Mouse (Mus musculus) left cerebral cortex, postnatal 4 days (tissue): ENCODE results near the gene Vti1a. TPM values are rescaled to one million over a fixed set of nuclear protein-coding genes. Genes with fewer than 3 reads are reported as not detected.

ENCODE experiments used
- DNase-seq: peaks from one replicate; pipeline ENCODE4 v3.0.0-alpha.2; 2022
- intact Hi-C: fragments of 180-260 bp; cut with DNase I; formaldehyde crosslinking; loops from one replicate; pipeline ENCODE4 v1.15.1; 2025
- total RNA-seq, 2 experiments: library from RNA; stranded (reverse); gene quantifications; 2 replicates each; pipeline ENCODE4 v1.2.3; 2021

Vti1a gene
- total RNA-seq, 2 experiments from 2014 or later = 49.6 to 50.2 TPM

DNA sequence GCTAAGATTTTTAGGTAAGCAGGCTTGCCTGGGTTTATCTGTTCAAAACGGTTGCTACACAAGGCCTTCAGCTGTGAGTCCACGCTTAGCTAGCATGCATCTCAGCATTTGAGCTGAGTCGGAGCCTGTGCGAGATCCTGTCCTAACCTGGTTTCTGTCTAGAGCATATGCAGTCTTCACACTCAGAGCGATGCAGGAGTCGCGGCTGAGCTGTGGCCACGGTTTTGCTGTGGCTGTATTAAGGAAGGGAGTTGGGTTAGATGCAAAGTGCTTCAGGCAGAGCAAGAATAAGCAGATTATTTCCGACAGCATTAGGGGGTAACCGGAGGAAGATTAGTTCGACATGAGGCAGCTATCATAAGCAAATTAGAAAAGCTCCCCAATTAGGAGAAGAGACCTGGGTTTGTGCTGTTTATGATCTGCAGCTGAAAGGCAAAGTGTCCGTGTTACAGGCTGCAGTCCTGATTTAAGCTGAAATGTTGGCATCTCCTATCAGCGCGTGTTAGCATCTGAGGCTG lies 292.8 kb downstream of the Vti1a start:
- intact Hi-C loops = no loop called here
- DNase-seq = no peak

DNA sequence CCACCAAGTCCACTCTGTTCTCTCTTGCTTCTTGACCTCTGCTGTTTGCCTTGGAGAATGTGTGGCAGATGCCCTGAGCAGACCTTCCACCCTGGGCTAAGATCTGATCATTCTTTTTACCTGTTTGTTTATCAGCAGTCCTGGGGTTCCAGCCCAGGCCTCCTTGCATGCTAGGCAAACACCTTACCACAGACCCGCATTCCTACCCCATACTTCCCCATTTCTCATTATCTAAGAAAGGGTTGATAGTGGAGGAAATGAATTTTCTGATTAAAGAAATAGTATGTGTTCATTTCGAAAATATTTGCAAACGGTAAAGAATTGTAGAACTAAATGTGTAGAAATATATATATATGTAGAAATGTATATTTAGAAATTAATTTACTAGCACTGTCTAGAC lies 293.7 kb downstream of the Vti1a start:
- no peak for DNase-seq
- intact Hi-C loops = no loop called here

DNA sequence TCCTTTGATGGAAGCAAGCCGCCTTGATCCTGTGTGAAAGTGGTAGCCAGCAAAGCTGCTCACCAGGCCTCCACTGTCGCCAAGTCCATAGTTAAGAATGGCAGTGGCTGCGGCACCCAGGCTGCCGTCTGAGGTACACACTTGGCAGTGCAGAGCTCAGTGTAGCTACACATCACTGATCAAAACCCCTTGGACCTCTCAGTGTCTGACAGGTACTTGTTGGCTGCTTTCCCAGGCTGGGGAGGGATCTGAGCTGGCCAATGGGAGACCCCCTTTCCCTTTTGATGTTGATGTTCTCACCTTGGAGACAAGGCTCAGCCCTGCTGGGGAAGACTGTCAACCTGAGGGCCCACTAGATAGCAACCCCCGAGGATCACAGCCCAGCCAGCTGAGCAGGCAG lies 299.6 kb downstream of the Vti1a start:
- DNase-seq = no peak
- intact Hi-C loops = no loop called here

DNA sequence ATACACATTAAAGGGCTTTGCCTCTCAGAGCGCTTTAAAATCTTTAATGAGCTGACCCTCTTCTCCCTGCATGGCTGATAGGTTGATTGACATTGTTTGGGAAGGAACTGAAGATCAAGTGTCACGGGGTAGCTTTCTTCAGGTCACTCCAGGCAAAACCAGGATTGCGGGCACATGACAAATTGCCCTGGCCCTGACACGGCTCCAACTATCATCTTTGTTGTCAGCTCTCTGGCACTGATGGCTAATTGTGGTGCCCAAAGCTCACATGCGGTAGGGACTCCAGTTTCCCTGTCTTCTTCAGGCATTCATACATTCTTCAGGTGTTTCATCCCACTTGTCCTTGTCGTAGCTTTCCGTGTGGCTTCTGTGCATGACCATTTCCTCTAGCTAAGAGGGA lies 300.2 kb downstream of the Vti1a start:
- DNase-seq = peak; percentile 58
- intact Hi-C loops = no loop called here

DNA sequence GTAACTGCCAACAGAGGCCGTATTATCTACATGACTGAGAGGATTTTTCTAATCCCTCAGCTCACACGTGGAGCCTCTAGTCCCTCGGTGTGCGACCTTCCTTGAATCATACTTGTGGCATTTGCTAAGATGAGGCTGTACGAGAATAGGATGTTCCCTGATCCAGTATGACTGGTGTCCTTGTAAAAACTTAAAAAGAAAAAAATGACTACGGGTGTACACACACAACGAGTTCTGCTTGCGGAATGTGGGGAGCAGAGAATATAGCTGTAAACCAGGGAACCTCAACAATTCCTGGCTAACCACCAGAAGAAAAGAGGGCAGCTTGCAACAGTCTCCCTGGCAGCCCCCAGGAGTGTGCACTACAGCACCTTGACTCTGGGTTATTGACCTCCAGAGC lies 300.8 kb downstream of the Vti1a start:
- DNase-seq = no peak
- intact Hi-C loops = no loop called here

DNA sequence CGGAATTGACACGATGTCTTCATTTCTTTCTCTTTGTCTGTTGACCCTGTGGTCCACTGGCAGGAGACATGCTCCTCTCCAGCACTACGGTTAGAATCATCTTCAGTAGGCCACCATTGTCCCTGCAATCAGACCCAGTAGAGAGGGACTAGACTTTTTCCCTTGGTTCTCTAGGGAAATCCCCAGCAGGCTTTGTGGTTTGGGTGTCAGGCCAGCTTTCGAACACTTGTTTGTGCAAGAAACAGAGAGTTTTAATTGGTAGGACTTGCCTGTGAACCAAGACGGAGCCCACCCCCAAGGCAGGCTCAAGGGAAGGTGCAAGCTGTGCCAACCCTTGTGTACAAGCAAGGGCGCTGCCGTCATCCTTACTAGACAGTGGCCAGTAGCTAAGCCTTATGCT lies 302.5 kb downstream of the Vti1a start:
- no peak for DNase-seq
- intact Hi-C loops = no loop called here

DNA sequence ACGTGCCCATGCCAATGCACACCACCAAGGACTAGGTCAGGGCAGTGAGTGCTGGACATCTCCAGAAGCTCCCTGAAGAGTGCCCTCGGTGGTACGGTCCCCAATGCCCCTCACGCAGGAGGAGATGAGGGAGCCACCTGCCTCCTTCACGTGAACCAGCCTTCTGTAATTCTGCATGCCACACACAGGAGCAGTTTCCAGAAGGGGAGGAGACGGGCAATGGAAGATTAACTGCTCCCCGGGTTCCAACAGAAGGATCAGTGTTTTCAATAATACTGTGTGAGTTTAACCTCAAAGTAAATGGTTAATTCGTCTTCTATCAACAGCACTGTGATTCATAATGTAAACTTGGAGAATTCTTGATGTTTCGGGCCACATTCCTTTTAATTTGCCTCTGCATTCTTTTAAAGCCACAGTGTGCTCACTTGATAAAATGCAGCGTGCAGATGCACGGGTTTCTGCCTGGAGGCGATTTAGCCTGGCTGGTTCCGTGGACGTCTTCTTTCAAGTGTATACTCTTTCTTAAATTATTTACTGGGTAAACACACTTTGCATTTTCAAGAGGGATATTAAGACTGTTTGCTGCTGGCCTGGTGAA lies 304.4 kb downstream of the Vti1a start:
- DNase-seq = no peak
- intact Hi-C loops = no loop called here

DNA sequence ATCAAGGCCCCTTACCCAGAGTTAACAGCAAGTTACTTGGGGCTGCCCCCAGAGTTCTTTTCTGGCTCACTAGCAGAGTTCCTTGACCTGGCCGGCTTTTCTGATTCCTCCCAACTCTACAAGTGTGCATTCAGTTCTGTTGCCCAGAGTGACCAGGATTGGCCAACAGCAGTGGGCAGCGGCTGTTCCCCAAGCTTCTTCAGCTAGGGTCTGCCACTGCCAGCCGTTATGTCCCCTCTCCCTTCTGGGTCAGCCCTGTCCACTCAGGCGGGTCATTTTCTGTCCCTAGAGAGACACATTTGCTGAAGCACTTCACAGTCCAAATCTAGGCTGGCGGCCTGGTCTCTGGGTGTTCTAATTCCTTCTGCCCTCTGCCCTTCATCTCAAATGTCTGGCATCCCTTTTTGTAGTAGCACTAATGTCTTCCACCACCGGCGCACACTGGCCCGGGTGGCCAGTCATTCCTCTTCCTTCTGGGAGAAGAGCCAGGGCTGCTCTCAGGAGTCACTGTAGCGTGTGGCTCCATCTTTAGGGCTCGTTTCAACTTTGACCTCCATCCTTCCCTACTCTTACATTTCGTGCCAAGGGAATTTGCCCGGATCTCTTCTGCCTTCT lies 305.0 kb downstream of the Vti1a start:
- no peak for DNase-seq
- intact Hi-C loops = no loop called here

DNA sequence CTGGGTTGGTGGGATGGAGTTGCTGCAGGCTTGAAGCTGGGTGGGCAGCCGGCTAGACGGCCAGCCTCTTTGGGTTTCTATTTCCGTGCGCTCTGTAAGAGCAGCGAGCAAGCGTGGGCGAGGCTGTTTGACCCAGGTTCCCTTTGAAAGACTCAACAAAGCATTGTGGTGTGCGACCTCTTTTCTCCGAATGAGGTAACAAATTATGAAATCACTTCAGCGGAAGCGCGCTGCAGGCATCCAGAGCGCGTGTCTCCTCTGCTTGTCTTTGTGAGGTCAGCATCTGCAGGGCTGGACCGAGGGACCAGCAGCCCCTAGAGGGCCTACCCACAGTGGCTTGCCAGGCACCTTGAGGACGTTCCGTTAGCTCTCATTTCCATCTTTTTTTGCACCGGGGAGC lies 306.7 kb downstream of the Vti1a start:
- intact Hi-C loops = no loop called here
- DNase-seq = no peak

DNA sequence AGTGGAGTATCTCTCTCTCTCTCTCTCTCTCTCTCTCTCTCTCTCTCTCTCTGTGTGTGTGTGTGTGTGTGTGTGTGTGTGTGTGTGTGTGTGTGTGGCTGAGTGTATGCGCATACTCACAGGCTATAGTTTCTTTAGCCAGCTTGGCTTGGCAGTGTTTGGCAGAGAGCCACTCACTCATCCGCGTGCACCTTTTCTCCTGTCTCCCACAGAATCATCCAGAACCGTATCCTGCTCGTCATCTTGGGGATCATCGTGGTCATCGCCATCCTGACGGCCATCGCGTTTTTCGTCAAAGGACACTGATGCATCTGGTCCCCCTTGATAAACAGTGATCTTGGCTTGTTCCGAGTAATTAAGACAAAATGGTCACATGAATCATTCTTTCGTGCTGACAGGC lies 307.5 kb downstream of the Vti1a start:
- intact Hi-C loops = no loop called here
- peak; percentile 20 for DNase-seq

DNA sequence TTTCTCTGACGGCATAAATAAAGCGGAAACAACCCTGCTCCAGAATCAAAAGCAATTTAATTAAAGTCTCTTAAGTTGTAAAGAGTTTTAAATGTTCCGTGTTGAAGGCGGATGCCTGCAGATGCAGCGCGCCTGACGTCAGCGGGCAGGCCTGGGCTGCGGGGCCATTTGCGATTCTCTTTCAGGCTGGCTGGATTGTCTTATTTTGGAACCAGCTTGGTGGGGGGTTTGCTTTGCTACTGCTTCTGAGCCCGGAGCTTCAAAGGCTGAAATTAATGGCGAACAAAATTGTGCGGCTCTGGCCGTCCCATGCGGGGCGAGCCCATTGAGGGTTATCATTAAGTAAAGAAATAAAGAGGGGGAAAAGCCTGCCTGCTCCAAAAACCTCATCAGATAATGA lies 310.4 kb downstream of the Vti1a start:
- intact Hi-C loops = no loop called here
- DNase-seq = no peak

DNA sequence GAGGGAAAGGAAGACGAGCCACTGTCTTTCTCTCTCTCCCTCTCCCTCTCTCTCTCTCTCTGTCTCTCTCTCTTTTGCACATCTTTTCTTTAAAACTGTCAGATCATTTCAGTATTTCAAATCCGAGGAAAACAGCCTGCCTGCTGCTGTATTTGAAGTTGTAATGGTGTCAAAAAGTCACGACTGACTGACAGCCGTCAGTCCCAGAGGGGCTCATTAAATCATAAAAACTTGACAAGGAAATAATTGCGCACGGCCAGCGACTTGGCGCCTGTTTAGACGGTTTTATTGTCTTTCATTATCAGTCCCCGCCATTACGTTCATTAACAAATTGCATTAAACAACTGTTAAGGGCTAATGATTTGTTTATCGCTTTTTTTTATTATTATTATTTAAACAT lies 310.9 kb downstream of the Vti1a start:
- intact Hi-C loops = no loop called here
- DNase-seq = no peak

DNA sequence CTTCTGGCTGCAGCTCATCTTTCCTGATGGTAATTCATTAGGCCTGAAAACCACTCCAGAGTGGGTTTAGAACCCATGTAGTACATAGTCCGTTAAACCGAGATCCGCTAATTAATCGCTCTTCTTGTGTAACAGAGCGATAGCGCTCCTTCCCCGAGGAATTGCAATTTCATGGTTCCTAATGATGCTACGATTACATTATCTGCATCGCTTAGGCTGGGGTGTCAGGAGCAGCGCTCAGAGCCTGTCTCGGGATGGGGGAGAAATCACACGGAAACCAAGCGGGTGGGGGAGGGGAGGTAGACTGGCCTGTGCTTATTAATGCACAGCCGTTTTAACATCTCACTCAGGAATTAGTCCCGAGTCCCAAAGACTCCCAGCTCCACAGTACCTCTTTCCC lies 319.4 kb downstream of the Vti1a start:
- intact Hi-C loops = no loop called here
- no peak for DNase-seq

DNA sequence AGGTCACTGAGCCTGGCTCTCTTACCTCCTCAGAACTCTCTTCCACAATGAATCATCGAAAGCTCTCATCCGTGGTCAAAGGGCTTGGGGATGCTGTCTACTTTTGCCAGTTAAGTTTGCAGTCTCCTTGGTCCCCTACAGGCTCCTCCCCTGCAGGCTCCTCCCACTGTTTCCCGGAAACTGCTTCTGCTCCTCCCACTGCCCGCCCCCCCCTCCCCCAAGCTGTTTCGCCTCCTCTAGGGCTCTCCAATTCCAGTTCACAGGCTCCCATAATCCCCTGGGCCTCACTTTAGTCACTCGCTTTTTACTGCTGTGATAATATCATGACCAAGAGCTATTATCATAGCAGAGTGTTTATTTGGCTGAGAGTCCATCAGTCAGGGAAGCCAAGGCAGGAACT lies 324.2 kb downstream of the Vti1a start:
- no peak for DNase-seq
- intact Hi-C loops = loop anchor here (5.0 kb wide), 1 partner anchor 637 kb away; no protein-coding TSS in a partner anchor

DNA sequence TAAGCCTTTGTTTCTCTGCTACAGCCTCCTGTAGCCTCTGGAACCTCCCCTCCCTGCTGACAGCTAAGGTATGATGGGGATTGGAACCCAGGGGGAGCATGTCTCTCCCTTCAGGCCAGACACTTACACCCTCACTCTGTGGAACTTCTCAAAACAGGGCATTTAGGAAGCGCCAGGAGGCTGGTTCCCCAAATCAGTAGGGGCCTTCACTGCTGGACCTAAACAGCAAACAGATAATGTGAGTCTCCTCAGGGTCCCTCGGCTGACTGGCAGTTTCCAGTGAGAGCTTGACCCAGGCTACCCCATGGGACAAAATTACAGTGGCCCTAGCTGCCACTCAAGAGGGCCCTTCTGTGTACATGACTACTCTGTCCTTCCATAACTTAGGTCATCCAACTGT lies 325.8 kb downstream of the Vti1a start:
- DNase-seq = no peak
- intact Hi-C loops = loop anchor here (5.0 kb wide), 1 partner anchor 635 kb away; no protein-coding TSS in a partner anchor

DNA sequence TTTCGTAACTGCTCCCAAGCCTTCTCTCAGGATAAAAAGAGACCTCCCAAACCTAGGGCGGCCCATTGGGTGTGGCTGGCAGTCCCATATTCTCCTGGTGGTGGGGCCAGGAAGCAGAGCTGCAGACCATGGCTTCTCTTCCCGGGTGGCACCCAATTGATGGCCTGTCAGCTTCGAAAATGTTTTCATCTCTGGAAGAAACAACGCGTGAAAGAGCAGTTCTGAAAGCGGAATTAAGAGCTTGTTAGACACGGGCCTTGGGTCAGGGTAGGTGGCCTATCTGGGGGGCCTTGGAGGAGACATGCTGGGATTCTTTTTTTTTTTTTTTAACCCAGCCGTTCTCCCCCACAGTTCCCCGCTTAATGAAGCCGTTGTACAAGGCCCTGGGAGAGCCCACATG lies 326.3 kb downstream of the Vti1a start:
- intact Hi-C loops = loop anchor here (5.0 kb wide), 1 partner anchor 635 kb away; no protein-coding TSS in a partner anchor

DNA sequence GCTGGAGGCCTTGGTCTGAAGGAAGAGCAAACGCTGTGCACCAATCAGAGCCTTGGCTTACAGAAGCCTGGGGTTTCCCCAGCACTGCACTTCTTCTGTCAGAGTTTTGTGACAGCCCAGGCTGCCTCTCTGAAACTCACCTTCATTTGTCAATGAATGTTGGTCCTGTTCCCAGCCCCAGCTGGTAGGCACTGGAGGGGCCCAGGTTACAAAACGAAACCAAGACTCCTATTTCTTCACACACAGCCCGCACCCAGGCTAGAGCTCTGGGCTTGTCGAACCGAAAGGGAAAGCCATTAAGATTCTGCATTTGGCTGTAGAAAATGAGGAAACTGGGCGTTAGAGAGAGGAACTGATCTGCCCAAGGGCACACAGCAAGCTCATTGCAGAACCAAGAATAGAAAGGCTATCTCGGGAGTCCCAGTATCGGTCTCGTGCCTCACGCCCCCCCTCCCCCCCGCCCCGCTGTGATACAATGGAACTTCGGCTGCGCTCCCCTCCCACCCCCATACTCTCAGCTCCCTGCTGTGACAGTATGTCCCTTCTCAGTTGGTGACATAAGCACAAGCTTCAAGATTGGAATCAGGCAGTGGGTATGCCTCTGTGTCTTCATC lies 327.3 kb downstream of the Vti1a start:
- intact Hi-C loops = loop anchor here (5.0 kb wide), 1 partner anchor 634 kb away; no protein-coding TSS in a partner anchor
- DNase-seq = peak; percentile 37

More for the DNA sequence above, 326.3 kb downstream of the Vti1a start:
- no peak for DNase-seq

DNA sequence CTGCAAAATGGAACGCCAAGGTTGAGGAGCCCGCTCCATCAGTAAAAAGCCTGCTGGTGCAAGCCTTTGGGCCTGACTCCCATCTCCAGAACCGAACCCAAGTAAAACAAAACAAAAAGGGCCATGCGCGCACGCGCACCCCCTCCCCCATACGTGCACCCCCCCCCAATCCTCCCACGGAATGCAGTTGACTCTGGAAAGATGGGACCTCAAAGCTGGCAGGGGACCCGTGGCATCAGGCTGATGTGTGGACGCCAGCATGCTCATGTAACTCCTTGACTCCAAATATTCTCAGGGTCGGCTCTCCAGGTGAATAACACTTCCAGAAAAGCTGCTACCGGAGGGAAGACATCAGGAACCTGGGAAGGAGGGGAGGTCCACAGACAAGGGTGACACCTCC lies 327.8 kb downstream of the Vti1a start:
- intact Hi-C loops = loop anchor here (5.0 kb wide), 1 partner anchor 633 kb away; no protein-coding TSS in a partner anchor
- DNase-seq = no peak

DNA sequence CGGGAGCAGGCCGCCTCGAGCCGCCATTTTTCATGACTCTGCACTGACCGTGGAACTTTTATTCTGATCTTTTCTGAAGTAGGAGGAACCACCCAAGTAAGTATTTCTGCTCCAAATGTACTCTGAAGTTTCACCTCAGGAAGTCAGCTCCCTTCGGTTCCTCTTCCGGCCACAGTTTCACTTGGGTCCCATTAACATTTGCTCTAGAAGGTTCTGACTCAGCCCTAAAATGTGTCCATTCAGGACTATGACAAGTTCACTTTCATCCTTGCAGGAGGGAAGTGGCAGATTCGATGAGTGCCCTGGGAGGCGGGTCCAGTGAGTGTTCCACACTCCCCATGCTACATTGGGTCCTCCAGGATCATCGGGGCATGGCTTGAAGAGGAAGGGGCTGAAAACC lies 333.3 kb downstream of the Vti1a start:
- intact Hi-C loops = no loop called here
- no peak for DNase-seq

DNA sequence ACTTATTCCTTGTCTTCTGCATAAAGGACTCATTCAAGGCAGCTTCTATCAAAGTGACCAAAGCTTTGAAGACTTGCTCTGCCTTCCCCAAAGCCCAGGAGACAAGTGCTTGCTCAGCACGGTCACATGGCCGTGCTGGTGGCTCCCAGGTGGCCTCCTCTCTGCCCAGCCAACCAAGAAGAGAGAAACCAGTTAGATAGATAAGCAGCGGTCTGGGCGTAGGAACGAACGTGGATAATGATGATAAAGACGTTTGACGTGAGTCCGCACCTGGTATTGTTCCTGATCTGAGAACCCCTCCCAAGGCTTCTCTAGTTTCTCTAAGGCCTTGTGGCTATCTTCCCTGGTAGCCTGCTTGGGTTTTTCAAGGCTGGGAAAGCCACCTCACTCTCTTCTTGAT lies 334.9 kb downstream of the Vti1a start:
- no peak for DNase-seq
- intact Hi-C loops = no loop called here

DNA sequence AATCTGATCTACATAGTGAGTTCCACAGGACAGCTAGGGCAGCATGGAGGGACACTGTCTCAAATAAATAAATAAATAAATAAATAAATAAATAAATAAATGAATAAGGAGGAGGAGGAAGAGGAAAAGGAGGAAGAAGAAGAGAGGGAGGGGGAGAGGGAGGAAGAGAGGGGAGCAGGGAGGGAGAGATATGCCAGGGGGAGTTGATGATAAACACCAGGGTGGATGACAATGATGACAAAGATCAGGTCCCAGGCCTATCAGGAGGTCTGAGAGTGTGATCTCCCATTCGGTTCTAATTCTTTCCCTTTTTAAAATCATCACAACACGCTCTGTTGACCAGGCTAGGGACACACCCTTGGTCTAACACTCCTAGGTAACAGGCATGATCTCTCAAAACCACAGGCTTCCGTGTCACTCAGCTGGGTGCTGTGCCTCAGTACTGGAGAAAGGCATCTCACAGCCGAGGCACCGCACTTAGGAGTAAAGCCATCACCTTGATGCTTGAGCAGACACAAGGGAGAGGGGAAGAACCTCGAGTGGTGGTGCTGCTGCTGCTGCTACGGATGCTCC lies 336.7 kb downstream of the Vti1a start:
- intact Hi-C loops = no loop called here
- DNase-seq = no peak

DNA sequence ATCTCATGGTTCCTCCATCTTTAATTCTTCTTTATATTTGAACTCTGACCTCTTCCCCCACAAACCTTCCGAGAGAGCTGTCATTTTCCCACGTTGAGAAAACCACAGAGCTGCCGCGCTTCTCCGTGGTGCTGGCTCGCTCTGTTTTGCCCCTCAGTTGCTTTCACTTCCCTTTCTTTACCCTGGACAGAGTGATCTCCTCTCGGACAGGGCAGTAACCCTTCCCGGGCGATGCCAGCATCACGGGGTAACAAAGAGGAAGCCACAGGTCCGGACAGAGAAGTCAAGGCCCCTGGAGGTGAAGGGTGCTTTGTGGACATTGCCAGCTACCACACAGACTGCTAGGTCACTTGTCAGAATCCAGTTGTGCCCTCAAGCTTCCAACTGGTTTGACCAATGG lies 344.1 kb downstream of the Vti1a start:
- intact Hi-C loops = no loop called here
- DNase-seq = no peak
